Mouse (Mus musculus) neural tube, embryonic 13.5 days (tissue): ENCODE results near the gene Polr1e. TPM values are rescaled to one million over a fixed set of nuclear protein-coding genes. Genes with fewer than 3 reads are reported as not detected.

Experiments
- ATAC-seq: fragments of 200-750 bp; cut with Nextera tagmentation; 2 replicates; pipeline ENCODE4 v1.8.0; 2017; ENCODE audit warnings: low read depth, mild to moderate bottlenecking, moderate TSS enrichment, moderate library complexity
- H3K27ac ChIP-seq: fragments of 300-500 bp; sonication (generic); replicated peaks from 2 replicates; pipeline ENCODE4 v1.5.1; 2015; ENCODE audit warnings: moderate library complexity, mild to moderate bottlenecking, inconsistent platforms
- H3K27me3 ChIP-seq: fragments of 300-500 bp; sonication (generic); 2 replicates; pipeline ENCODE4 v1.6.1; 2015; ENCODE audit warnings: mild to moderate bottlenecking, inconsistent platforms
- H3K36me3 ChIP-seq: fragments of 300-500 bp; sonication (generic); 2 replicates; pipeline ENCODE4 v1.6.1; 2015; ENCODE audit warnings: mild to moderate bottlenecking, inconsistent platforms
- H3K4me1 ChIP-seq: fragments of 300-500 bp; sonication (generic); replicated peaks from 2 replicates; pipeline ENCODE4 v1.6.1; 2015; ENCODE audit warnings: inconsistent platforms
- H3K4me2 ChIP-seq: fragments of 300-500 bp; sonication (generic); 2 replicates; pipeline ENCODE4 v1.6.1; 2015; ENCODE audit warnings: inconsistent platforms, mild to moderate bottlenecking, moderate library complexity
- H3K4me3 ChIP-seq: fragments of 300-500 bp; sonication (generic); 2 replicates; pipeline ENCODE4 v1.5.1; 2015; ENCODE audit warnings: mild to moderate bottlenecking, inconsistent platforms
- H3K9ac ChIP-seq: fragments of 300-500 bp; sonication (generic); 2 replicates; pipeline ENCODE4 v1.6.1; 2015; ENCODE audit warnings: moderate library complexity, mild to moderate bottlenecking, inconsistent platforms
- H3K9me3 ChIP-seq: fragments of 300-500 bp; sonication (generic); 2 replicates; pipeline ENCODE4 v1.6.1; 2016; ENCODE audit warnings: inconsistent platforms
- WGBS: fragments of 180-500 bp; shearing (Covaris S2); methylation state at CpG from one replicate; pipeline ENCODE4 v1.1.7; 2015; 5-methylcytosine and 5-hydroxymethylcytosine counted together
- polyA plus RNA-seq: library from polyadenylated mRNA; unstranded; fragments of >200 nt; fragmentation: Nextera tagmentation; extraction: Ambion mirVana; gene quantifications from 2 replicates; pipeline ENCODE4 v1.2.1, GENCODE M21; 2015

Gene Polr1e
- polyA plus RNA-seq, 1 experiment from 2014 or later = 45.1 TPM

DNA sequence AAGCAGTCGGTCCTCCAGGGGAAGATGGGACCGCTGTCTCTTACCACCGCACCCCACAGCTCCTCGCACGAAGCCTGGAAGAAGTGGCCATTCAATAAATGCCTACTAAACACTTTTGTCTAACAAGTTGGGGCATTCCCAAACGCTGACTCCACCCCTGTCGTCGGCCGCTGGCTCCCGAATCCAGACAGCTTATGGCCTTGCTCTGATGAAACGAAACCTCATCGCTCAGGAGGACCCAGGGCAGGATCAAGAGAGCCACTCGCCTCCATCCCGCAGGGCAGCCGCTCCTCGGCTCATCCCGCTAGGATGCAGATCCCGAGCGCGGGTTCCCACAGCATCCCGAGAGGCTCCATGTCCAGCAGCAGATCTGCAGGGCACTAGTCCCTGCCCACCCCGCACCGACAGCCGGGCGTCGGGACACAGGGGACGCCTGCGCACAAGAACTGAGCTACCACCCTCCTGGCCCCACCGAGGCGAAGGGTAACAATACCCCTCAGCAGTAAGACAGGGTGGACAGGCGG lies 6.7 kb upstream of the Polr1e start:
- H3K4me2 ChIP-seq = peak overlapping the region; percentile 73
- H3K27me3 ChIP-seq = no peaks in the 10 kb centered on the region
- H3K4me1 ChIP-seq = peaks cover 27% of the 10 kb centered on the region
- 2% methylated on average over 31 of the region's 31 CpGs for whole genome bisulfite sequencing
- no peaks in the 10 kb centered on the region for H3K9me3 ChIP-seq
- peak overlapping the region; percentile 97 for H3K27ac ChIP-seq
- H3K36me3 ChIP-seq = no peaks in the 10 kb centered on the region
- peak overlapping the region; percentile 94 for H3K9ac ChIP-seq
- ATAC-seq = peak; percentile 83
- H3K4me3 ChIP-seq = peak overlapping the region; percentile 86

DNA sequence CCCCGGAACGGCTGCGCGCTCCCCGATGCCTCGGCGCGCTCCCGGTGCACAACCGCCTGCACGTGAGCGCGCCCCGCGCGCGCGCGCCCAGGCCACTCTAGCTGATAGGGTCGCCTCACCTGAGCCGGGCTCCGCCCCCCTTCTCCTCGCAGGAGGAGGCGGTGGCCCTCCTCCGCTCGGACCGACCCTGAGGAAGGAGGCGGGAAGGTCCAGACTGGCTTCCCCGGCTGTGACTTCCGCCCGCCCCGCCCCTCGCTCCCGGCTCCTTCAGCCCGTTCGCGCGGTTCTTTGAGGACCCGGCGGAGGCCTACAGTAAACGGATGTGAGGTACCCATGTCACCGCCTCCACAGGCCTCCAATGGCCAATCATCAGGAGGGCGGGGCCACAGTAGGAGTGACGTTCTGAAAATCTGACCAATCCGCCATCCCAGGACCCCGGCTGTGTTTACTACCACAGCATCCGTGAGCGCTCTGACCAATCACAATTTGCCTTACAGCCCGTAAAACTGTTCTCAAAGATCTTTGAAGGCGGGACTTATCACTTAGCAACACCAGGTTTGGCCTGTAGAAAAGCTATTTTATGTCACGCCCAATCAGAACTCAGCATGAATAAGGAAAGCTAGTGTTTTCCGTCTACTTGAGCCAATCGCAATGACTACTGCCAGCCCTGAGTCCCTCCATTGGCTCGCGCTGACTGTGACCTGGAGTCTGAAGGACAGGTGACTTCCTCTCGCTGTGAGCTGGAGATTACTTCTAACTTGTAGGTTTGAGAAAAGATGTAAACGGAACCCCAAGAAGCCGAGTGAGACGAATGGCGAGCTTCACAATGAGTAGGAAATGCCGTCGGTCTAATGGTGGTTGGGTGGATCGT lies 6.0 kb upstream of the Polr1e start, which contains the start of gene Zbtb5:
Gene Zbtb5 (minus strand): TSS at position 308 of the 871 bp plus-strand sequence.
- Histone ChIP-seq H3K4me1 (peaks cover 27% of the 10 kb centered on the region), H3K9ac (peak within 1 kb of the TSS; percentile 94), H3K27ac (peak within 1 kb of the TSS; percentile 97), H3K4me2 (peak within 1 kb of the TSS; percentile 79), H3K9me3 (no peaks in the 10 kb centered on the region), H3K27me3 (no peaks in the 10 kb centered on the region), H3K36me3 (no peaks in the 10 kb centered on the region), H3K4me3 (peak within 1 kb of the TSS; percentile 86)
- ATAC-seq = peak; percentile 99
- under 1% methylated on average over 63 of the region's 63 CpGs for WGBS

DNA sequence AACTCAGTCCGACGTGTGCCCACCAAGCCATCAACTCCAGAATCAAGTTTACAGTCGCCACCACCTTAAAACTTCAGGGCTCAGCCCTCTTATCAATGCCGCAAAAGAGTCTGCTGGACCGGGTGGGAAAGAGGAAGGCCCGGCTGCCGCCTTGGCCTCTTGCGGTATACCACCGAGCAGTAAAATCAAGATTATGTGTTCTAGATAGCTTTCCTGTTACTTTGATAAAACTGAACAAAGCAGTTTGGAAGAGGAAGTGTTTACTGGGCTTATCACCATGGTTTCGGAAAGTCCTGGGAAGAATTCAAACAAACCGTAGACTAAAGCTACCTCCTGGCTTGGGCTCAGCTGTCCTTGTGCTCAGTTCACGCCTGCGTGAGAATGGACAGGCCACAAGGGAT lies 5.4 kb upstream of the Polr1e start:
- peaks cover 27% of the 10 kb centered on the region for H3K4me1 ChIP-seq
- ATAC-seq = no peak
- no peaks in the 10 kb centered on the region for H3K9me3 ChIP-seq
- peak overlapping the region; percentile 79 for H3K4me2 ChIP-seq
- 2% methylated on average over 13 of the region's 13 CpGs for WGBS
- H3K9ac ChIP-seq = peak overlapping the region; percentile 81
- no peaks in the 10 kb centered on the region for H3K27me3 ChIP-seq
- no peaks in the 10 kb centered on the region for H3K36me3 ChIP-seq
- H3K4me3 ChIP-seq = peak overlapping the region; percentile 69
- H3K27ac ChIP-seq = peak overlapping the region; percentile 76

DNA sequence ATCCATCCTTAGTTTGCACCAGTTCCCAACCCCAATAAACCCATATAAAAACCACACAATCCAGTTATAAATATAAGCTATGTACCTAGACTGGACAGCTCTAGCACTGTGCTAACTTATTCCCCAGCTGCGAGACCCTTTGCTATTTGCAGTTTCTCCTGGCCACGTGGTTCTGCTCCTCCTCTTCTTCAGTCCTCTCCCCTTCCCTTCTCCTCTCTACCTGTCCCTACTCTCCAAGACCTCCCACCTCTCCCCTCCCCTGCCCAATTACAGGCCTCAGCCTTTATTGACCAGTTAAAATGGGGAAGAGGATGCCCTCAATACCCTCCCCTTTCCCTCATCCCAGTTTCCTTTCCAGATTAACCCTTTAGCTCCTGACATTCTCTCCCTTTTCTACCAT lies 4.8 kb upstream of the Polr1e start:
- no peaks in the 10 kb centered on the region for H3K9me3 ChIP-seq
- peak overlapping the region; percentile 79 for H3K4me2 ChIP-seq
- no peaks in the 10 kb centered on the region for H3K27me3 ChIP-seq
- H3K36me3 ChIP-seq = no peaks in the 10 kb centered on the region
- H3K4me3 ChIP-seq = peak overlapping the region; percentile 69
- no peak for ATAC-seq
- 5% methylated on average over 2 of the region's 2 CpGs for WGBS
- H3K4me1 ChIP-seq = peaks cover 27% of the 10 kb centered on the region
- H3K27ac ChIP-seq = no peak overlapping the region
- H3K9ac ChIP-seq = peak overlapping the region; percentile 81

DNA sequence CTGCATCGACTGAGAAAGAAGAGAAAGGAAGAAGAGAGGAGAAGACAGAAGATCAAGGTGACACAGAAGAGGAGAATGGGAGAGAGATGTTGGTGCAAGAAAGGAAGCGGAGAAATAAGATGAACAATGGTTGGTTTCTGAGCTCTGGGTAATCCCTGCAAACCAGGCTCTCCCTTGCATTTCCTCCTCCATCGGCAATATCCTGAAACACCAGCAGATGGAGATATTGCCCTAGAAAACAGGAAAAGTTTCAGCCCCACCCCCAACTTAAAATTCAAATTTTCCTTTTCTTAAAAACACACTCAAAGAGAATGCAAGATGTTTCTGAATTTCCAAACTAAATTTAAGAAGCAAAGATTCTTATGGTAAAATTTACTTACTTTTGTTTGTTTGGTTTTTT lies 2.8 kb upstream of the Polr1e start:
- ATAC-seq = no peak
- WGBS = 21% methylated on average over 3 of the region's 3 CpGs

DNA sequence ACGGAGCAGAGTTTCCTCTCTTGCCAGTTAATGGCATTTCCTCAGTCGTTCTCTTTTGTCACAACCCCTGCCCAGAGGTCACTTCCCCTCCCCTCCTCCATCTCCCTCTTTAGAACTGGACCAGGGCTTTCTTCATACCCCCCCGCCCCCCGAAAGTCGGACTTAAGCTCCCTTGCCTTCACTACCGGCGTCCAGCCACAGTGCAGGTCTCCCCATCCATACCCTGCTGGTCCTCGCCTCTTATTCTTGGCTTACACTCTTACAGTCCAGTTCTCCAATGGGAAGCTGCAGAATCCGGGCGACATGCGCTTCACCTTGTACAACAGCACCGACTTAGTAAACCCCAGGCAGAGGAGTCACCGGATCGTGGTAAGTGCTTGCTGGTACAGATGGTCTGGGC lies 626 bp downstream of the Polr1e start:
- peaks cover 23% of the 10 kb centered on the region for H3K4me1 ChIP-seq
- H3K36me3 ChIP-seq = peaks cover 15% of the 10 kb centered on the region
- H3K9me3 ChIP-seq = no peaks in the 10 kb centered on the region
- H3K9ac ChIP-seq = peak overlapping the region; percentile 81
- ATAC-seq = peak; percentile 37
- no peaks in the 10 kb centered on the region for H3K27me3 ChIP-seq
- WGBS = 4% methylated on average over 14 of the region's 14 CpGs
- H3K27ac ChIP-seq = no peak overlapping the region; the same call in 1 of the 2 replicates
- peak overlapping the region; percentile 98 for H3K4me2 ChIP-seq
- H3K4me3 ChIP-seq = peak overlapping the region; percentile 81

More for the DNA sequence above, 2.8 kb upstream of the Polr1e start:
- Histone ChIP-seq H3K4me2 (no peak overlapping the region), H3K27me3 (no peaks in the 10 kb centered on the region), H3K9ac (no peak overlapping the region), H3K36me3 (no peaks in the 10 kb centered on the region), H3K9me3 (no peaks in the 10 kb centered on the region), H3K4me3 (no peak overlapping the region), H3K27ac (no peak overlapping the region), H3K4me1 (peaks cover 34% of the 10 kb centered on the region)

DNA sequence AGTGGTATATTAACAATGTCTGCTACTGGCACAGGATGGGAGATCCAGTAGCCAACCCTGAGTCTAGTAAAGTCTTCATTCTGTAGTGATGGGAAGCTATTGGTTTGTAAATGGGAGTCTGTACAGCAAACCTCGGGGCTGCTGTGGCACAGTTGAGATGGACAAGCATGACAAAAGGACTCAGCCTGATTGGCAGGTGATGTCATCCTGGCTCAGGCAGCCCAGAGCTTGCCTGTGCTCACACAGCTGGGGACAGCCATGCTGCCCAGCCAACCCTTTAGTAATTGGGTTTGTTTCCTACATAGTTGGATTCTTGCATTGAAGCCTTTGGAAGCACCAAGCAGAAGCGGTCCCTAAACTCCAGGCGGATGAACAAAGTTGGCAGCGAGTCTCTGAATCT lies 8.1 kb downstream of the Polr1e start:
- no peak overlapping the region for H3K4me3 ChIP-seq
- no peak overlapping the region for H3K9ac ChIP-seq
- H3K9me3 ChIP-seq = no peaks in the 10 kb centered on the region
- H3K36me3 ChIP-seq = peaks cover 77% of the 10 kb centered on the region
- ATAC-seq = no peak
- H3K27ac ChIP-seq = no peak overlapping the region
- WGBS = 91% methylated on average over 4 of the region's 4 CpGs
- H3K4me1 ChIP-seq = no peaks in the 10 kb centered on the region
- H3K27me3 ChIP-seq = no peaks in the 10 kb centered on the region
- no peak overlapping the region for H3K4me2 ChIP-seq

DNA sequence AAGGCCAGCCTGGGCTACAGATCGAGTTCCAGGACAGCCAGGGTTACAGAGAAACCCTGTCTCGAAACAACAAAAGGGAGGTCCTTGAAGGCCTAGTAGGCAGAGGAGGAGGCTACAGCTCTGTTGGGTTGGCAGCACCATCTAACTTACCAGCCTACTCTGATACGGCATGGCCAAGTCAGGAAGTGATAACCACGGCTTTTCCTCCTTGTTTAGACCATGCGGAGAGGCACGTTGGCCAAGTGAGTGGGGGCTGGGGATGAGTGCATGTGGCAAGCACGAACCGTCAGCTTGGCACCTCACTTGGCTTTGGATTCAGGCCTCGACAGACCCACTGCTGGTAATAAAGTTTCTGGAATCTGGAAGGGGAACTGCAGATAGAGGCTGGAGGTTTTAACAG lies 14.2 kb downstream of the Polr1e start:
- H3K36me3 ChIP-seq = peaks cover 90% of the 10 kb centered on the region
- no peaks in the 10 kb centered on the region for H3K9me3 ChIP-seq
- no peak overlapping the region for H3K4me3 ChIP-seq
- H3K4me1 ChIP-seq = no peaks in the 10 kb centered on the region
- ATAC-seq = no peak
- H3K27ac ChIP-seq = no peak overlapping the region
- H3K4me2 ChIP-seq = no peak overlapping the region
- no peaks in the 10 kb centered on the region for H3K27me3 ChIP-seq
- 90% methylated on average over 9 of the region's 9 CpGs for WGBS
- H3K9ac ChIP-seq = no peak overlapping the region

DNA sequence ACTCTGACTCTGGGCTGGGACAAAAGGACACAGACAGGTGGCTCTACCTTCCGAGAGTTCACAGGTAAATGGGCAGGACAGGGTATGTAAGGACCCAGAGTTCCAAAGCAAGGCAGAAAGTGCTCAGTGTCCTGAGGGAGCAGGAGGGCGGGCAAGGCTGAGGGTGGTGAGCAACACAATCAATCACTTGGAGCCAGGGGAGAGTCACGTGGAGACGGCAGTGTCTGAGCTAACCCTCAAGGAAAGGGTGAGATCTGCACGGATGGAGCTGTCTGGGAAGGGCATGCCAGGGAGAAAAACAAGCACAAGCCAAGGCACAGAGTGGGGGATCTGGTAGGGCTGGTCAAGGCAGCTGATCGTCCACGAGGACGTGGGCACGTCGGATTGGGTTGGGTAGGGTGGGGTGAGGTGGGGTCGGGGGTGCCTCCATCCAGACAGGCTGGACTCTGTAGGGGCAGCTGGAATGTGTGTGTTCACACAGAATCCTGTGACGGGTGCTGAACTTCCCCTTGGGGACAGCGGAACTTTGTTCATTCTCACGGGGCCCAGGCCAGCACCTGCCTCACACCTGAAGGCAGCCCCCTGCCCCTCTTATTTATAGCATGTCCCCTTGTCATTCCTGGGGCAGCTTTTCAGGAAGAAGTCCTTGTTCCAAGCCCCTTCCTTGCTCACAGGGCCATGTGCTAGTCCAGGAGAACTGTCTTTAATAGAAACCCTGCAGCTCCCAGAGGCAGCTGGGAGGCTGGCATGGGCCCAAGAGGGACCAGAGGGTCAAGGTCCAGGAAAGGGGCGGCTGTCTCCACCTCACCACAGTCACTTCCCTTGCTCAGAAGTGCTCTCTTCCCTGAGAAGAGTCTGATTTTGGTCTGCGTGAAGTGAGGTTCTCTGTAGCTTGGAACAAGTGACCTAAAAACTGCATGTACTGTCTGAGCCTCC lies 16.6 kb downstream of the Polr1e start:
- WGBS = 76% methylated on average over 16 of the region's 16 CpGs
- H3K4me1 ChIP-seq = no peaks in the 10 kb centered on the region
- ATAC-seq = peak; percentile 53; the same call in 1 of the 2 replicates
- H3K9me3 ChIP-seq = no peaks in the 10 kb centered on the region
- H3K9ac ChIP-seq = no peak overlapping the region
- H3K4me3 ChIP-seq = no peak overlapping the region
- peaks cover 81% of the 10 kb centered on the region for H3K36me3 ChIP-seq
- H3K27me3 ChIP-seq = no peaks in the 10 kb centered on the region
- no peak overlapping the region for H3K4me2 ChIP-seq
- no peak overlapping the region for H3K27ac ChIP-seq

DNA sequence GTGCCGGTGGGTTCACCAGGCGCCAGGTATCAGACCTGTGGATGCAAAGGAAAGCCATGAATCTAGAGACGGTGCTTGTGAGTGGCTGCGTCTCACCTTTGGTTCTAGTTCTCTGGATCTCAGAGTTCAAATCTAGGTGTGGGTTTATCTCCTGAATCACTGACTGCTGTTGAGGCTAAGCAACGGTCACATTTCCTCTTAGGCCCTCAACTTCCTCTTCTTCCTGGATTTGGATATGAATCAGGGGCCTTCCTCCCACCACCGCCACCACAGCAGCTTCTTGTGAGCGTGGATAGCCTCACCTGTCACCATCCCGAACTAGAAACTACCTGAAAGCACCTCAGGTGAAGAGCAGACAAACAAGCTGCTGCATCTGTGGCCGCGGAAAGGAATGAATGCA lies 17.7 kb downstream of the Polr1e start:
- Histone ChIP-seq H3K9ac (no peak overlapping the region), H3K4me3 (no peak overlapping the region), H3K9me3 (no peaks in the 10 kb centered on the region), H3K4me1 (no peaks in the 10 kb centered on the region), H3K36me3 (peaks cover 81% of the 10 kb centered on the region), H3K27me3 (no peaks in the 10 kb centered on the region), H3K4me2 (no peak overlapping the region), H3K27ac (no peak overlapping the region)
- 92% methylated on average over 10 of the region's 10 CpGs for WGBS
- no peak for ATAC-seq

DNA sequence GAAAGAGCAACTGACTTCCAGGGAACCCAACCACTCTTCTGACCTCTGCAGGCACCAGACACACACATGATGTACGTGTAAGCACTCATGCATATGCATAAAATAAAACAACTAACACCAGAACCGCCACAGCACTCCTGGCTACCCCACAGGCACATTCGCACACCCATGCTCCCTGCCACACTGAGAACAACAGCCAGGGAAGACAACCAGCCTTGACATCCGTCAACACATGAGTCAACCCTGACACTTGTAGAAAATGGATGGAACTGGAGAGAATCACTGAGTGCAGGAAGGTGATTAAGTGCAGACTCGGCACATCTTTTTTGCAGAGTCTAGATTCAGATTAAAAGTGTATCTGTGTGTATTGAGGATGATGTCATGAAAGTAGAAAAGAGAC lies 18.2 kb downstream of the Polr1e start:
- Histone ChIP-seq H3K4me2 (no peak overlapping the region), H3K4me1 (no peaks in the 10 kb centered on the region), H3K36me3 (peaks cover 82% of the 10 kb centered on the region), H3K9ac (no peak overlapping the region), H3K27ac (no peak overlapping the region), H3K9me3 (no peaks in the 10 kb centered on the region), H3K4me3 (no peak overlapping the region), H3K27me3 (no peaks in the 10 kb centered on the region)
- ATAC-seq = no peak
- WGBS = 79% methylated on average over 5 of the region's 5 CpGs
